Mouse (Mus musculus) thymus, postnatal 4 days (tissue): ENCODE data around the gene Batf.
"Not testable (repeated sequence)": the region's sequence is repeated elsewhere in the genome, so short reads cannot be mapped to it uniquely, and the experiment has no call there.

Experiments
- DNase-seq: peaks from one replicate; pipeline ENCODE4 v3.0.0; 2021

Batf gene

GRCm38 (mm10) chr12:85684411-85685275, 1.8 kb upstream of the Batf start:
- DNase-seq, result no peak

- DNase-seq, result no peak
Observed at GRCm38 (mm10) chr12:85687217-85687533, 706 bp downstream of the Batf start.

- peak; percentile 33 for DNase-seq
Observed at GRCm38 (mm10) chr12:85687846-85688245, 1.4 kb downstream of the Batf start.

- DNase-seq, result no peak
Observed at GRCm38 (mm10) chr12:85695787-85696186, 9.3 kb downstream of the Batf start.

- no peak for DNase-seq
Observed at GRCm38 (mm10) chr12:85696436-85696835, 10.0 kb downstream of the Batf start.

- not testable (repeated sequence) for DNase-seq
Observed at GRCm38 (mm10) chr12:85698179-85698578, 11.7 kb downstream of the Batf start.

- no peak for DNase-seq
Observed at GRCm38 (mm10) chr12:85700191-85700841, 13.8 kb downstream of the Batf start.

GRCm38 (mm10) chr12:85700842-85701223, 14.4 kb downstream of the Batf start:
- DNase-seq, result no peak

- no peak for DNase-seq
Observed at GRCm38 (mm10) chr12:85702166-85703055, 15.9 kb downstream of the Batf start.

- no peak for DNase-seq
Observed at GRCm38 (mm10) chr12:85703507-85703906, 17.0 kb downstream of the Batf start.

- peak; percentile 70 for DNase-seq
Observed at GRCm38 (mm10) chr12:85704566-85704965, 18.1 kb downstream of the Batf start.

GRCm38 (mm10) chr12:85705002-85705830, 18.7 kb downstream of the Batf start:
- peak; percentile 84 for DNase-seq

- DNase-seq, result no peak
Observed at GRCm38 (mm10) chr12:85705831-85706530, 19.5 kb downstream of the Batf start.

- no peak for DNase-seq
Observed at GRCm38 (mm10) chr12:85706906-85707305, 20.4 kb downstream of the Batf start.

GRCm38 (mm10) chr12:85707391-85707790, 20.9 kb downstream of the Batf start:
- no peak for DNase-seq

- DNase-seq, result no peak
Observed at GRCm38 (mm10) chr12:85708556-85708955, 22.1 kb downstream of the Batf start.

- DNase-seq, result no peak
Observed at GRCm38 (mm10) chr12:85710695-85711094, 24.2 kb downstream of the Batf start.

- no peak for DNase-seq
Observed at GRCm38 (mm10) chr12:85712587-85712986, 26.1 kb downstream of the Batf start.

- no peak for DNase-seq
Observed at GRCm38 (mm10) chr12:85714126-85714525, 27.7 kb downstream of the Batf start.

GRCm38 (mm10) chr12:85725306-85725705, 38.8 kb downstream of the Batf start:
- DNase-seq, result no peak

- no peak for DNase-seq
Observed at GRCm38 (mm10) chr12:85726729-85727397, 40.4 kb downstream of the Batf start.
